In genomic region chr12:87464678-87465297, GRCm38 (mm10) we compare ENCODE assay signal across 25 mouse cellular contexts. TPM values are rescaled to one million over a fixed set of nuclear protein-coding genes. Genes with fewer than 3 reads are reported as not detected.
DNase-seq lines count a peak whose midpoint lies in the region; ATAC-seq and TF ChIP-seq lines count a peak whose summit lies in the region.
"Had no signal": no experiment of that assay in that cellular context is flagged by ENCODE, and none has a peak within 500 bp of the region (broad histone marks: within the 10 kb centered on the region; RNA-seq: fewer than 3 reads in every experiment).

No protein-coding gene starts in this region.

- H3K4me2 ChIP-seq in liver, postnatal 0 days (ENCODE audit: low read depth, low read length) = no peak overlapping the region
- H3K4me2 ChIP-seq in liver, embryonic 13.5 days = no peak overlapping the region
- H3K4me2 ChIP-seq in stomach, embryonic 16.5 days (ENCODE audit: low read depth, low read length) = no peak overlapping the region
- H3K4me2 ChIP-seq: heart, embryonic 13.5 days; limb, embryonic 12.5 days; lung, embryonic 14.5 days; midbrain, embryonic 13.5 days; neural tube, embryonic 13.5 days had no signal

- ATAC-seq in liver, postnatal 0 days = no peak
- ATAC-seq in erythroid progenitor cell, adult 5-6 weeks (replicated peaks; ENCODE audit: low FRiP score, poor library complexity, severe bottlenecking) = peak; percentile 25; the same call in 1 of the 2 replicates
- peak; percentile 92 for ATAC-seq in liver, embryonic 13.5 days (ENCODE audit: low read depth)
- ATAC-seq in stomach, embryonic 16.5 days (ENCODE audit: insufficient read depth, low FRiP score) = peak; percentile 58; the same call in 1 of the 2 replicates
- ATAC-seq: activated CD4-positive, CD25-positive, alpha-beta regulatory T cell, adult 4 months; hindbrain, postnatal 0 days; midbrain, embryonic 13.5 days had no signal

- WGBS in liver, postnatal 0 days (ENCODE audit: insufficient replicate concordance) = 69% methylated on average over 6 of the region's 6 CpGs
- 49% methylated on average over 6 of the region's 6 CpGs for WGBS in liver, embryonic 13.5 days (ENCODE audit: insufficient replicate concordance)
- 75% methylated on average over 6 of the region's 6 CpGs for WGBS in stomach, embryonic 16.5 days

- peaks cover 64% of the 10 kb centered on the region for H3K36me3 ChIP-seq in liver, postnatal 0 days (replicated peaks; ENCODE audit: insufficient read depth, low read length)
- H3K36me3 ChIP-seq in liver, embryonic 13.5 days = peaks cover 83% of the 10 kb centered on the region
- H3K36me3 ChIP-seq in stomach, embryonic 16.5 days (ENCODE audit: control insufficient read depth, insufficient read depth, low read length) = peaks cover 18% of the 10 kb centered on the region

- DNase-seq in liver = peak; percentile 60
- no peak for DNase-seq in liver, postnatal 0 days
- peak; percentile 46 for DNase-seq in liver, embryonic 13.5 days
- no peak for DNase-seq in left cerebral cortex, adult 18-20 months (ENCODE audit: low spot score in 2 of 2)
- DNase-seq in thymus, adult 18-20 months = no peak
- no peak for DNase-seq in ovary, adult 18-20 months (ENCODE audit: low spot score)
- DNase-seq: adrenal gland, postnatal 14 days; cerebellum, adult 8-10 months; gastrocnemius, adult 2 months; kidney, adult 8-10 months; kidney, postnatal 25 days; lung, embryonic 14.5 days; thymus, postnatal 25 days had no signal

- no peak for TF ChIP-seq CTCF in liver, postnatal 0 days (IDR thresholded peaks at IDR 0.05; ENCODE audit: low read depth)

- H3K27ac ChIP-seq in liver, postnatal 0 days (ENCODE audit: low read depth) = no peak overlapping the region
- no peak overlapping the region for H3K27ac ChIP-seq in liver, embryonic 13.5 days
- H3K27ac ChIP-seq in stomach, embryonic 16.5 days (ENCODE audit: low read length) = no peak overlapping the region
- H3K27ac ChIP-seq: gastrocnemius, adult 2 months; heart, embryonic 13.5 days; hindbrain, postnatal 0 days; limb, embryonic 12.5 days; macrophage; midbrain, embryonic 13.5 days; neural tube, embryonic 13.5 days had no signal

- TF ChIP-seq EP300 in liver, postnatal 0 days (IDR thresholded peaks at IDR 0.05; ENCODE audit: low read depth) = no peak

- H3K4me3 ChIP-seq in liver, postnatal 0 days (ENCODE audit: low read depth, low read length) = no peak overlapping the region
- H3K4me3 ChIP-seq in liver, embryonic 13.5 days (replicated peaks) = no peak overlapping the region
- no peak overlapping the region for H3K4me3 ChIP-seq in stomach, embryonic 16.5 days (replicated peaks; ENCODE audit: low read length)
- H3K4me3 ChIP-seq: gastrocnemius, adult 2 months; heart, embryonic 13.5 days; limb, embryonic 12.5 days; midbrain, embryonic 13.5 days; neural tube, embryonic 13.5 days had no signal

- no peak overlapping the region for H3K9ac ChIP-seq in liver, postnatal 0 days (replicated peaks)
- no peak overlapping the region for H3K9ac ChIP-seq in liver, embryonic 13.5 days
- H3K9ac ChIP-seq in stomach, embryonic 16.5 days (ENCODE audit: low read length) = no peak overlapping the region
- H3K9ac ChIP-seq: heart, embryonic 13.5 days; limb, embryonic 12.5 days; lung, embryonic 14.5 days; midbrain, embryonic 13.5 days; neural tube, embryonic 13.5 days had no signal

- no peaks in the 10 kb centered on the region for H3K9me3 ChIP-seq in liver, postnatal 0 days (ENCODE audit: low read length)
- no peaks in the 10 kb centered on the region for H3K9me3 ChIP-seq in liver, embryonic 13.5 days (replicated peaks)
- no peaks in the 10 kb centered on the region for H3K9me3 ChIP-seq in stomach, embryonic 16.5 days (replicated peaks; ENCODE audit: control insufficient read depth, low read length)
- H3K9me3 ChIP-seq: heart, embryonic 13.5 days; limb, embryonic 12.5 days; midbrain, embryonic 13.5 days; neural tube, embryonic 13.5 days had no signal

- H3K27me3 ChIP-seq in liver, postnatal 0 days (ENCODE audit: insufficient read depth, low read length) = no peaks in the 10 kb centered on the region
- H3K27me3 ChIP-seq in liver, embryonic 13.5 days = no peaks in the 10 kb centered on the region
- no peaks in the 10 kb centered on the region for H3K27me3 ChIP-seq in stomach, embryonic 16.5 days (ENCODE audit: control insufficient read depth, insufficient read depth, low read length)
- H3K27me3 ChIP-seq: heart, embryonic 13.5 days; limb, embryonic 12.5 days; midbrain, embryonic 13.5 days; neural tube, embryonic 13.5 days had no signal

- H3K4me1 ChIP-seq in liver, postnatal 0 days (ENCODE audit: insufficient read depth) = peaks cover 3% of the 10 kb centered on the region; the same call in 1 of the 2 replicates
- H3K4me1 ChIP-seq in liver, embryonic 13.5 days (replicated peaks) = peaks cover 20% of the 10 kb centered on the region
- H3K4me1 ChIP-seq in stomach, embryonic 16.5 days (ENCODE audit: control insufficient read depth, insufficient read depth, low read length) = no peaks in the 10 kb centered on the region
- H3K4me1 ChIP-seq: limb, embryonic 12.5 days had no signal

RNA-seq across cellular contexts. Expression of gene Snw1, which starts 7.3 kb away (rescaled TPM):
- polyA plus RNA-seq in liver, postnatal 0 days (2015; fragmentation: Nextera tagmentation; extraction: Ambion mirVana) = 41.3 and 42.0 TPM in 2 replicates
- total RNA-seq in erythroid progenitor cell, adult 5-6 weeks (2015; ENCODE audit: low replicate concordance) = 15.9 and 34.6 TPM in 2 replicates
- total RNA-seq in erythroid progenitor cell, adult 5-6 weeks (2017; ENCODE audit: low replicate concordance) = 47.5 and 55.0 TPM in 2 replicates
- 68.7 and 78.4 TPM in 2 replicates for polyA plus RNA-seq in liver, embryonic 13.5 days (2015; fragmentation: Nextera tagmentation; extraction: Ambion mirVana)
- polyA plus RNA-seq in stomach, embryonic 16.5 days (2015; fragmentation: Nextera tagmentation; extraction: Ambion mirVana) = 105 and 110 TPM in 2 replicates
- total RNA-seq in left cerebral cortex, adult 18-20 months (2021) = 10 to 100 TPM; 69.7 to 70.8 TPM

RNA-seq across cellular contexts. Expression of gene Alkbh1, which starts 21.0 kb away (rescaled TPM):
- polyA plus RNA-seq in liver, postnatal 0 days (2015; fragmentation: Nextera tagmentation; extraction: Ambion mirVana) = 10.1 and 13.1 TPM in 2 replicates
- total RNA-seq in erythroid progenitor cell, adult 5-6 weeks (2015; ENCODE audit: low replicate concordance) = 7.2 and 20.5 TPM in 2 replicates
- 18.0 and 19.9 TPM in 2 replicates for total RNA-seq in erythroid progenitor cell, adult 5-6 weeks (2017; ENCODE audit: low replicate concordance)
- 20.6 and 24.9 TPM in 2 replicates for polyA plus RNA-seq in liver, embryonic 13.5 days (2015; fragmentation: Nextera tagmentation; extraction: Ambion mirVana)
- 50.3 and 51.6 TPM in 2 replicates for polyA plus RNA-seq in stomach, embryonic 16.5 days (2015; fragmentation: Nextera tagmentation; extraction: Ambion mirVana)
- total RNA-seq in left cerebral cortex, adult 18-20 months (2021) = 10 to 100 TPM; 19.2 to 20.3 TPM

RNA-seq across cellular contexts. Expression of gene Slirp, which starts 21.1 kb away (rescaled TPM):
- 132 and 146 TPM in 2 replicates for polyA plus RNA-seq in liver, postnatal 0 days (2015; fragmentation: Nextera tagmentation; extraction: Ambion mirVana)
- total RNA-seq in erythroid progenitor cell, adult 5-6 weeks (2015; ENCODE audit: low replicate concordance) = 16.3 and 35.7 TPM in 2 replicates
- 3.3 and 34.5 TPM in 2 replicates for total RNA-seq in erythroid progenitor cell, adult 5-6 weeks (2017; ENCODE audit: low replicate concordance)
- polyA plus RNA-seq in liver, embryonic 13.5 days (2015; fragmentation: Nextera tagmentation; extraction: Ambion mirVana) = 228 and 232 TPM in 2 replicates
- 259 and 291 TPM in 2 replicates for polyA plus RNA-seq in stomach, embryonic 16.5 days (2015; fragmentation: Nextera tagmentation; extraction: Ambion mirVana)
- total RNA-seq in left cerebral cortex, adult 18-20 months (2021) = 10 to 100 TPM; 96.2 to 96.3 TPM

RNA-seq across cellular contexts. Expression of gene Gm5788, which starts 29.7 kb away (rescaled TPM):
- polyA plus RNA-seq in liver, postnatal 0 days (2015; fragmentation: Nextera tagmentation; extraction: Ambion mirVana) = not detected in 2 replicates
- total RNA-seq in erythroid progenitor cell, adult 5-6 weeks (2015; ENCODE audit: low replicate concordance) = not detected in 2 replicates
- not detected in 2 replicates for total RNA-seq in erythroid progenitor cell, adult 5-6 weeks (2017; ENCODE audit: low replicate concordance)
- polyA plus RNA-seq in liver, embryonic 13.5 days (2015; fragmentation: Nextera tagmentation; extraction: Ambion mirVana) = not detected in 2 replicates
- not detected in 2 replicates for polyA plus RNA-seq in stomach, embryonic 16.5 days (2015; fragmentation: Nextera tagmentation; extraction: Ambion mirVana)
- total RNA-seq in left cerebral cortex, adult 18-20 months (2021) = not detected
- total RNA-seq: adrenal gland, postnatal 14 days; gastrocnemius, adult 2 months; hematopoietic stem cell, adult 5-6 weeks; hindbrain, postnatal 0 days had no signal
- polyA plus RNA-seq: forebrain, embryonic 11.5 days; gonadal fat pad, adult 2 months; heart, embryonic 13.5 days; hindbrain, postnatal 0 days; limb, embryonic 12.5 days; lung, embryonic 14.5 days; macrophage; midbrain, embryonic 13.5 days; neural tube, embryonic 13.5 days had no signal

RNA-seq across cellular contexts. Expression of gene Gm8300, which starts 49.3 kb away (rescaled TPM):
- not detected in 2 replicates for polyA plus RNA-seq in liver, postnatal 0 days (2015; fragmentation: Nextera tagmentation; extraction: Ambion mirVana)
- not detected in 2 replicates for total RNA-seq in erythroid progenitor cell, adult 5-6 weeks (2015; ENCODE audit: low replicate concordance)
- total RNA-seq in erythroid progenitor cell, adult 5-6 weeks (2017; ENCODE audit: low replicate concordance) = not detected in 2 replicates
- polyA plus RNA-seq in liver, embryonic 13.5 days (2015; fragmentation: Nextera tagmentation; extraction: Ambion mirVana) = not detected in 2 replicates
- not detected in 2 replicates for polyA plus RNA-seq in stomach, embryonic 16.5 days (2015; fragmentation: Nextera tagmentation; extraction: Ambion mirVana)
- not detected for total RNA-seq in left cerebral cortex, adult 18-20 months (2021)
- total RNA-seq: adrenal gland, postnatal 14 days; gastrocnemius, adult 2 months; hematopoietic stem cell, adult 5-6 weeks; hindbrain, postnatal 0 days had no signal
- polyA plus RNA-seq: activated CD4-positive, CD25-positive, alpha-beta regulatory T cell, adult 4 months; forebrain, embryonic 11.5 days; heart, embryonic 13.5 days; hindbrain, postnatal 0 days; limb, embryonic 12.5 days; lung, embryonic 14.5 days; macrophage; midbrain, embryonic 13.5 days; neural tube, embryonic 13.5 days had no signal

Comparison
In these comparisons a context has a peak if more than half of its experiments do, and no peak if none do; other contexts are left out.
1. DNase-seq: peak in liver (single experiment) and liver, embryonic 13.5 days (single experiment); none in liver, postnatal 0 days (single experiment), left cerebral cortex, adult 18-20 months (0 of 2), thymus, adult 18-20 months (0 of 2) and ovary, adult 18-20 months (single experiment).